Mouse (Mus musculus) liver, adult 10 weeks (tissue): ENCODE results near the gene Mms22l. TPM values are rescaled to one million over a fixed set of nuclear protein-coding genes. Genes with fewer than 3 reads are reported as not detected.

Experiments
- polyA plus RNA-seq: library from polyadenylated mRNA; stranded (reverse); fragments of 350-450 nt; fragmentation: Illumina TruSeq; extraction: RNeasy Lipid Tissue Mini Kit (QIAGEN cat#74804); gene quantifications from one replicate; pipeline ENCODE4 v1.2.3, GENCODE M21; 2014; ENCODE audit warnings: low read depth, low replicate concordance

Mms22l gene
- 1.2 TPM for polyA plus RNA-seq

GRCm38 (mm10) chr4:24496116-24496952 is at the start of gene Mms22l:
TSS of gene Mms22l (plus strand) at chr4:24496451.

